Mouse (Mus musculus) liver, postnatal 0 days (tissue): ENCODE measurements around the gene Sec24a. TPM values are rescaled to one million over a fixed set of nuclear protein-coding genes. Genes with fewer than 3 reads are reported as not detected.
"Not testable (repeated sequence)": the region's sequence is repeated elsewhere in the genome, so short reads cannot be mapped to it uniquely, and the experiment has no call there.

Source experiments
- ATAC-seq: fragments of 200-750 bp; cut with Nextera tagmentation; 2 replicates; pipeline ENCODE4 v1.8.0; 2017; ENCODE audit warnings: mild to moderate bottlenecking, moderate library complexity
- DNase-seq: peaks from one replicate; pipeline ENCODE4 v3.0.0-alpha.2; 2016
- H3K27ac ChIP-seq: fragments of 300-500 bp; sonication (generic); 2 replicates; pipeline ENCODE4 v1.5.1; 2014; ENCODE audit warnings: antibody characterized with exemption, moderate library complexity, mild to moderate bottlenecking, low read depth
- H3K27me3 ChIP-seq: fragments of 300-500 bp; sonication (generic); 2 replicates; pipeline ENCODE4 v1.6.1; 2014; ENCODE audit warnings: low read length, control low read depth, mixed read lengths; ENCODE audit not compliant: insufficient read depth
- H3K36me3 ChIP-seq: fragments of 300-500 bp; sonication (generic); replicated peaks from 2 replicates; pipeline ENCODE4 v1.6.1; 2014; ENCODE audit warnings: mild to moderate bottlenecking, control low read depth, low read length, moderate library complexity, mixed read lengths; ENCODE audit not compliant: insufficient read depth
- H3K4me1 ChIP-seq: fragments of 300-500 bp; sonication (generic); 2 replicates; pipeline ENCODE4 v1.6.1; 2014; ENCODE audit warnings: antibody characterized with exemption, mild to moderate bottlenecking, control low read depth; ENCODE audit not compliant: insufficient read depth
- H3K4me2 ChIP-seq: fragments of 300-500 bp; sonication (generic); 2 replicates; pipeline ENCODE4 v1.6.1; 2014; ENCODE audit warnings: low read depth, mild to moderate bottlenecking, low read length, moderate library complexity, mixed read lengths
- H3K4me3 ChIP-seq: fragments of 300-500 bp; sonication (generic); 2 replicates; pipeline ENCODE4 v1.5.1; 2014; ENCODE audit warnings: low read depth, low read length
- H3K9ac ChIP-seq: fragments of 300-500 bp; sonication (generic); replicated peaks from 2 replicates; pipeline ENCODE4 v1.6.1; 2014; ENCODE audit warnings: mild to moderate bottlenecking, moderate library complexity
- H3K9me3 ChIP-seq: fragments of 300-500 bp; sonication (generic); 2 replicates; pipeline ENCODE4 v1.6.1; 2016; ENCODE audit warnings: mild to moderate bottlenecking, control low read depth, low read length, mixed read lengths
- CTCF ChIP-seq: sonication (generic); IDR thresholded peaks from 2 replicates; pipeline ENCODE4 v1.5.1; 2016; ENCODE audit warnings: antibody characterized with exemption, low read depth
- EP300 ChIP-seq: IDR thresholded peaks from 2 replicates; pipeline ENCODE4 v1.6.1; 2016; ENCODE audit warnings: antibody characterized with exemption, low read depth, mild to moderate bottlenecking
- WGBS: fragments of 180-500 bp; shearing (Covaris S2); extraction: QIAGEN DNeasy Blood & Tissue Kit; methylation state at CpG from one replicate; pipeline ENCODE4 v1.1.7; 2014; ENCODE audit not compliant: insufficient replicate concordance; 5-methylcytosine and 5-hydroxymethylcytosine counted together
- polyA plus RNA-seq: library from polyadenylated mRNA; unstranded; fragments of >200 nt; fragmentation: Nextera tagmentation; extraction: Ambion mirVana; gene quantifications from 2 replicates; pipeline ENCODE4 v1.2.1, GENCODE M21; 2015

Sec24a gene
- polyA plus RNA-seq, 1 experiment from 2014 or later, result 15.0 TPM

DNA sequence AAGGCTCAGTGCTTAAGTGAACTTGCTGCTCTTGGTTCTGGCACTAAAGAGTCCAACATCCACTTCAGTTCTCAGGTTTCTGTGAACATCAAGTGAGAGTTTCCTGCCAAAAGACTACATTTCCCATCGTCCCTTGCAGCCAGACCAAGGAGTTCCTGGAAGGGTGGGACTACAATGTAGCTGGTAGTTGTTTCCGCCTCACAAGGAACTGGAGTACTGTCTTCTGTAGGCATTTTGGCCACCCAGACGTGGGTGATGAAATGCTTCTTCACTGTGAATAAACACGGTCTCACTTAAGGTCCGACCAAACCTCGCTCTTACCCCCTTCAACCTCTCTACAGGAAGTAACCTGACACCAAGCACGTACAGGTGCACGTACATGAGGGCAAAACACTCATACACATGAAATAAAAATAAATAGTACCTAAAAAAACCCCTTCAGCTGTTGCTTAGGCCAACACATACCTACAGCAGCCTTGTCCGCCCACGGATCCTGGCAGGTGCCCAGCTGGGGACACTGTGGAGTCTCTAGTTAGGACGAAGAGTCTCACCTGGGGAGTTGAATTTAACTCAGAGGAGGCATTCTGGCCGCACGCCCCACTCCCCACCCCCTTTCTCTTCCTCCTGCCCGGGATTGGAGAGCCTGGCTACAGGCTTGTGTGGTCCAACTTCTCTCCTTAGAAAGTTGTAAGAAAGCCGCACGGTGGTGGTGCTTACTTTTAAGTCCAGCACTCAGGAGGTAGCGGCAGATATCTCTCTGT lies 42.0 kb upstream of the Sec24a start:
- no peaks in the 10 kb centered on the region for H3K27me3 ChIP-seq
- H3K4me1 ChIP-seq, result peaks cover 10% of the 10 kb centered on the region
- peak overlapping the region; percentile 40 for H3K4me3 ChIP-seq
- TF ChIP-seq CTCF (no peak), EP300 (no peak)
- peak; percentile 70 for DNase-seq
- peak; percentile 76 for ATAC-seq
- H3K9ac ChIP-seq, result peak overlapping the region; percentile 32; the same call in 1 of the 2 replicates
- peak overlapping the region; percentile 70 for H3K27ac ChIP-seq
- H3K4me2 ChIP-seq, result peak overlapping the region; percentile 71
- no peaks in the 10 kb centered on the region for H3K9me3 ChIP-seq
- H3K36me3 ChIP-seq, result no peaks in the 10 kb centered on the region
- WGBS, result 30% methylated on average over 17 of the region's 17 CpGs

DNA sequence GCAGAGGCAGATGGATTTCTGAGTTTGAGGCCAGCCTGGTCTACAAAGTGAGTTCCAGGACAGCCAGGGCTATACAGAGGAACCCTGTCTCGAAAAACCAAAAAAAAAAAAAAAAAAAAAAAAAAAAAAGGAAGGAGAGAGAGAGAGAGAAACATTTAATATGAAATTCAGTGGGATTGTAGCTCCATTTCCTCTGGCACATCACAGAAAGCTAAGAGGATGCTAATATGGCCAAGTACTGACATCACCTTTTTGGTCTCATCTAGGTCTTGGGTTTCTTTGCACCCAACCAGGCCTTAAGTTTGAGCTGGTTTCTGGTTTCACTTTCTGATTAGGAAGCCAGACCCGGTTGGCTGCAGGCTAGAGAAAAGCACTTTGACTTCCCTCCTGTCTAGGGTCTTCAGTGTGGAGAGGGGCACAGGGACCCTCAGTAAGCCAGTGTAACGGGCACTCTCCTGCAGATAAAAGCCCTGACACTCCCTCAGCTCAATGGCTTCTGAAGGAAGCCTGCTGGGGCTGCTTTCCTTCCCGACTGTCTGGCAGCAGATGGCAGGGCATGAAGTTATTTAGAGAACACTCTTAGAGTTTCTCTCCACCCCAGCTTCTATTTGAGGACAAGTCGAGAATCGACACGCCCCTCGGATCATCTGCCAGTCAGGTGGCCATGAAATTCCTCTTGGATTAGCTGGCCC lies 37.3 kb upstream of the Sec24a start:
- DNase-seq, result no peak
- TF ChIP-seq CTCF, result no peak
- TF ChIP-seq EP300, result no peak
- Histone ChIP-seq H3K4me1 (peaks cover 8% of the 10 kb centered on the region; the same call in 1 of the 2 replicates), H3K9ac (peak overlapping the region; percentile 13; the same call in 1 of the 2 replicates), H3K4me3 (no peak overlapping the region), H3K9me3 (no peaks in the 10 kb centered on the region), H3K36me3 (no peaks in the 10 kb centered on the region), H3K27me3 (no peaks in the 10 kb centered on the region), H3K4me2 (0 out of 2 replicates have a peak overlapping the region, but pooled peaks have one; percentile 30), H3K27ac (no peak overlapping the region)
- WGBS, result 42% methylated on average over 7 of the region's 8 CpGs
- ATAC-seq, result no peak

DNA sequence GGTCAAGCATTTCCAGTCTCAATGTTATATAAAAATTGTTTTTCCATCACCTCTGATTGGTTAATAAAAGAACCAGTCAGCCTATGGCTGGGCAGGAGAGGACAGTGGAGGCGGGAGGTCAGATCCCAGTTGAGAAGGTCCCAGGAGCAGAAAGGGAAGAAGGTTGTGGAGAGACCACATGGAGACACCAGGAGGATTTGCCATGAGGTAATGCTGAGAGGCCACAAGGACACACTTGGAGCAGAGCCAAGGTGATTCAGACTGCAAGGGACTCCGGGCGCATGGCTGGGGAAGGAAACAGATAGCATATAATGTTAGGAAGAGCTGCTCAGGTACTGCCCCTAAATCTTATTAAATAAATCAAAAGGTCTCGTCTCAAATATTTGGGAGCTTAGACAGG lies 32.8 kb upstream of the Sec24a start:
- WGBS, result 64% methylated on average over 4 of the region's 4 CpGs
- H3K9ac ChIP-seq, result no peak overlapping the region
- H3K4me1 ChIP-seq, result peaks cover 4% of the 10 kb centered on the region; the same call in 1 of the 2 replicates
- peak; percentile 29; the same call in 1 of the 2 replicates for ATAC-seq
- no peaks in the 10 kb centered on the region for H3K27me3 ChIP-seq
- H3K4me2 ChIP-seq, result no peak overlapping the region
- H3K27ac ChIP-seq, result no peak overlapping the region
- no peaks in the 10 kb centered on the region for H3K9me3 ChIP-seq
- TF ChIP-seq EP300, result no peak
- no peak for TF ChIP-seq CTCF
- DNase-seq, result peak; percentile 58
- H3K36me3 ChIP-seq, result peaks cover 12% of the 10 kb centered on the region; the same call in 1 of the 2 replicates
- no peak overlapping the region for H3K4me3 ChIP-seq

DNA sequence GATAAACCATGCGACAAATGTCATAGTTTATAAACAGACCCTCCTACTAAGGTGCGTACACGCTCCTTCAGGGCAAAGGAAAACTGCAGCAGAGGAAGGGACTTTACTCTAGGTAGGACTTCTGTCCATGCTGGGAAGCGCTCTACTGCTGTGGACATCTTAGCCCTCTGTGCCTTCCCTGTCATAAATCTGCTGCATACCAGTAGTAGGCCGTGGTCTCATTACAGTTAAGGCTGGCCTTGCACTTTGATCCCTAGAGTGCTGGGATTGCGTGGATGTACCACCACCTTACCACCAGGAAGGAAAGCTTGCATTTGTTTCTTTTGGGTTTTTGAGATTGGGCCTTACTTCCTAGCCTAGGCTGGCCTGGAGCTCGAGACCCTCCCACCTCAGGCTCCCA lies 27.2 kb upstream of the Sec24a start:
- Histone ChIP-seq H3K36me3 (peaks cover 49% of the 10 kb centered on the region), H3K4me3 (no peak overlapping the region), H3K27me3 (no peaks in the 10 kb centered on the region), H3K27ac (no peak overlapping the region), H3K9me3 (no peaks in the 10 kb centered on the region), H3K4me2 (no peak overlapping the region), H3K4me1 (no peaks in the 10 kb centered on the region), H3K9ac (no peak overlapping the region)
- 88% methylated on average over 7 of the region's 7 CpGs for WGBS
- TF ChIP-seq CTCF (no peak), EP300 (no peak)
- no peak for ATAC-seq
- no peak for DNase-seq

- H3K36me3 ChIP-seq, result peaks cover 52% of the 10 kb centered on the region
- not testable (repeated sequence) for H3K4me3 ChIP-seq, H3K9me3 ChIP-seq, ATAC-seq, H3K4me1 ChIP-seq, H3K27me3 ChIP-seq, H3K27ac ChIP-seq, H3K4me2 ChIP-seq, DNase-seq, H3K9ac ChIP-seq
- peak; percentile 29 for TF ChIP-seq CTCF
- WGBS, result 86% methylated on average over 4 of the region's 4 CpGs
These were observed 26.3 kb upstream of the Sec24a start for GRCm38 (mm10) chr11:51789735-51790134.

DNA sequence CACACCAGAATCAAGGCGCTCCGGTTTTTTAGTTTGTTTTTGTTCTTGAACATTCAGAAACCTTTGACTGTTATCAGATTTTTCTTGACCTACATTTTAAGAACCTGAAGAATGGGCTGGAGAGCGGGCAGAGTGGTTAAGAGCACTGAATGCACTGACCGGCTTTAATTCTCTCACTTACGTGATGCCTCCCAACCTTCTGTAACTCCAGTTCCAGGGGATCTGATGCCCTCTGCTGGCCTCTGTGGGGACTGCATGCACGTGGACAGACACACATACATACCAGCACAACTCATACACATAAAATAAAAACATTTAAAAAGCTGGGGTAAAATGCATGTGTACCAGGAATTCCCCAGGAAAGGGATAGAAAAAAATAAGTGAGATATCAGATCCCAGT lies 22.5 kb upstream of the Sec24a start:
- WGBS, result 90% methylated on average over 6 of the region's 6 CpGs
- ATAC-seq, result no peak
- Histone ChIP-seq H3K36me3 (peaks cover 61% of the 10 kb centered on the region), H3K27me3 (no peaks in the 10 kb centered on the region), H3K9ac (no peak overlapping the region), H3K4me3 (no peak overlapping the region), H3K4me1 (no peaks in the 10 kb centered on the region), H3K27ac (no peak overlapping the region), H3K4me2 (no peak overlapping the region), H3K9me3 (no peaks in the 10 kb centered on the region)
- TF ChIP-seq EP300 (no peak), CTCF (peak; percentile 88)
- peak; percentile 84 for DNase-seq
